Comparison of ENCODE assay signal across 24 mouse cellular contexts in genomic region chr10:75625920-75626319, GRCm38 (mm10).
"Had no signal": no experiment of that assay in that cellular context is flagged by ENCODE, and none has a peak within 500 bp of the region (broad histone marks: within the 10 kb centered on the region; RNA-seq: fewer than 3 reads in every experiment).

No protein-coding gene starts in this region.

- H3K36me3 ChIP-seq: heart, embryonic 10.5 days; heart, embryonic 12.5 days; hindbrain, embryonic 13.5 days; hindbrain, embryonic 15.5 days; kidney, embryonic 15.5 days; limb, embryonic 13.5 days; limb, embryonic 15.5 days had no signal

- ATAC-seq: forebrain, postnatal 0 days; hindbrain, postnatal 0 days; intestine, embryonic 16.5 days had no signal

- H3K9ac ChIP-seq: forebrain, postnatal 0 days; heart, embryonic 12.5 days; hindbrain, embryonic 13.5 days; hindbrain, embryonic 15.5 days; kidney, embryonic 15.5 days; limb, embryonic 13.5 days; limb, embryonic 15.5 days had no signal

- H3K27ac ChIP-seq: heart, embryonic 10.5 days; hindbrain, embryonic 13.5 days; hindbrain, embryonic 15.5 days; hindbrain, postnatal 0 days; kidney, embryonic 15.5 days; kidney, postnatal 0 days; limb, embryonic 13.5 days; limb, embryonic 15.5 days had no signal

- DNase-seq: forebrain, postnatal 0 days; gastrocnemius, postnatal 10 days; gastrocnemius, postnatal 25 days; heart, adult 18-20 months; heart, postnatal 10 days; kidney, adult 11 months; kidney, adult 2 months; kidney, adult 9 months; kidney, postnatal 14 days; kidney, postnatal 36 days; layer of hippocampus, adult 9-11 months; layer of hippocampus, postnatal 36 days; left cerebral cortex, postnatal 4 days had no signal

- H3K4me2 ChIP-seq: heart, embryonic 12.5 days; hindbrain, embryonic 13.5 days; hindbrain, embryonic 15.5 days; kidney, embryonic 15.5 days; limb, embryonic 13.5 days; limb, embryonic 15.5 days; liver, embryonic 11.5 days had no signal

- H3K27me3 ChIP-seq: heart, embryonic 12.5 days; hindbrain, embryonic 13.5 days; hindbrain, embryonic 15.5 days; kidney, embryonic 15.5 days; limb, embryonic 13.5 days; limb, embryonic 15.5 days had no signal

- H3K4me3 ChIP-seq: heart, embryonic 10.5 days; heart, embryonic 12.5 days; hindbrain, embryonic 13.5 days; hindbrain, embryonic 15.5 days; kidney, embryonic 15.5 days; limb, embryonic 13.5 days; limb, embryonic 15.5 days had no signal

- H3K4me1 ChIP-seq: heart, embryonic 10.5 days; heart, embryonic 12.5 days; hindbrain, embryonic 13.5 days; hindbrain, embryonic 15.5 days; kidney, embryonic 15.5 days; limb, embryonic 13.5 days had no signal

- H3K9me3 ChIP-seq: heart, embryonic 10.5 days; hindbrain, embryonic 13.5 days; hindbrain, embryonic 15.5 days; kidney, embryonic 15.5 days; limb, embryonic 13.5 days; limb, embryonic 15.5 days had no signal
